Mouse (Mus musculus): ENCODE data around the gene Hsd11b1.

Gene Hsd11b1

GRCm38 (mm10) chr1:193242238-193242637 is 21.6 kb downstream of the Hsd11b1 start:
- no peak for DNase-seq

GRCm38 (mm10) chr1:193241436-193241835 is 22.4 kb downstream of the Hsd11b1 start:
- DNase-seq: no peak

GRCm38 (mm10) chr1:193238426-193238825 is 25.4 kb downstream of the Hsd11b1 start:
- no peak for DNase-seq

- no peak for DNase-seq
Observed at GRCm38 (mm10) chr1:193234930-193235329, 28.9 kb downstream of the Hsd11b1 start.

- DNase-seq: no peak
Observed at GRCm38 (mm10) chr1:193234130-193234645, 29.7 kb downstream of the Hsd11b1 start.

GRCm38 (mm10) chr1:193232732-193233131 is 31.1 kb downstream of the Hsd11b1 start:
- no peak for DNase-seq

- peak; percentile 43 for DNase-seq
Observed at GRCm38 (mm10) chr1:193230935-193231334, 32.9 kb downstream of the Hsd11b1 start.

- no peak for DNase-seq
Observed at GRCm38 (mm10) chr1:193230531-193230930, 33.3 kb downstream of the Hsd11b1 start.

- no peak for DNase-seq
Observed at GRCm38 (mm10) chr1:193229570-193229969, 34.3 kb downstream of the Hsd11b1 start.

GRCm38 (mm10) chr1:193227537-193227936 is 36.3 kb downstream of the Hsd11b1 start:
- no peak for DNase-seq

GRCm38 (mm10) chr1:193226724-193227522 is 37.0 kb downstream of the Hsd11b1 start:
- no peak for DNase-seq

- DNase-seq: no peak
Observed at GRCm38 (mm10) chr1:193226114-193226513, 37.8 kb downstream of the Hsd11b1 start.

- DNase-seq: no peak
Observed at GRCm38 (mm10) chr1:193225531-193225930, 38.3 kb downstream of the Hsd11b1 start.

- DNase-seq: no peak
Observed at GRCm38 (mm10) chr1:193220408-193220807, 43.5 kb downstream of the Hsd11b1 start.

GRCm38 (mm10) chr1:193216000-193216399 is 47.9 kb downstream of the Hsd11b1 start:
- no peak for DNase-seq

- DNase-seq: no peak
Observed at GRCm38 (mm10) chr1:193214053-193214452, 49.8 kb downstream of the Hsd11b1 start.

- DNase-seq: no peak
Observed at GRCm38 (mm10) chr1:193211371-193211770, 52.5 kb downstream of the Hsd11b1 start.

GRCm38 (mm10) chr1:193208178-193208577 is 55.7 kb downstream of the Hsd11b1 start:
- DNase-seq: peak; percentile 82

- DNase-seq: no peak
Observed at GRCm38 (mm10) chr1:193207503-193207902, 56.4 kb downstream of the Hsd11b1 start, which contains the start of gene Lamb3. Gene Lamb3 (plus strand): TSS chr1:193207699.

GRCm38 (mm10) chr1:193205431-193205830 is 58.4 kb downstream of the Hsd11b1 start:
- no peak for DNase-seq

- DNase-seq: no peak
Observed at GRCm38 (mm10) chr1:193203821-193204220, 60.1 kb downstream of the Hsd11b1 start.

- peak; percentile 87 for DNase-seq
Observed at GRCm38 (mm10) chr1:193201383-193201778, 62.5 kb downstream of the Hsd11b1 start, which contains the start of gene Traf3ip3. Gene Traf3ip3 (minus strand): TSS chr1:193201703.

GRCm38 (mm10) chr1:193200640-193201382 is 63.1 kb downstream of the Hsd11b1 start:
- peak; percentile 75 for DNase-seq

- DNase-seq: no peak
Observed at GRCm38 (mm10) chr1:193198312-193198711, 65.6 kb downstream of the Hsd11b1 start.
